Mouse (Mus musculus): ENCODE measurements at regions not wholly inside any gene's neighbourhood (a gene's known extent, or its start where the extent isn't known, plus 50 kb on each side); places are given as distances from the start of the nearest gene placed in this dataset.

DNA sequence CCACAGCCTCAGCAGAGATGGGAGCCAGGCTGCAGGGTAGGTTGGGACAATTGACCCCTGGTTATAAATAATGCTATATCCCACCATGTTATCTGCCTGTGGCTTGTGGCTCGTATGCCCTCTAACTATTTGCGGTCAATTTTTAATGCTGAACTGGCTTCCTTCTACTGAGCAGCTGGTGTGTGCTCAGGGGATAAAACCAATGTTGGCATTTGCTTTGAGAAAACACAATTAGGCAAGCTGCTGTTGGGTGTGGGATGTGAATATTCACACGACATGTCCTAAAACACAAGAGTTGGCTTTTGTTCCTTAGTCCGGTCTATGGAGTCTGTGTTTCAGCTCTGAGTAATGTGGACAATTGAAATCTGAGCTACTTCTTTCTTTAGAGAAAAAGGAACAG lies 123.6 kb upstream of the Npvf start:
- DNase-seq (ENCODE audit: extremely low read depth, low read depth) = no peak

GRCm38 (mm10) chr6:50780677-50781076 lies 126.4 kb upstream of the Npvf start:
- no peak for DNase-seq (ENCODE audit: extremely low read depth, low read depth)

DNA sequence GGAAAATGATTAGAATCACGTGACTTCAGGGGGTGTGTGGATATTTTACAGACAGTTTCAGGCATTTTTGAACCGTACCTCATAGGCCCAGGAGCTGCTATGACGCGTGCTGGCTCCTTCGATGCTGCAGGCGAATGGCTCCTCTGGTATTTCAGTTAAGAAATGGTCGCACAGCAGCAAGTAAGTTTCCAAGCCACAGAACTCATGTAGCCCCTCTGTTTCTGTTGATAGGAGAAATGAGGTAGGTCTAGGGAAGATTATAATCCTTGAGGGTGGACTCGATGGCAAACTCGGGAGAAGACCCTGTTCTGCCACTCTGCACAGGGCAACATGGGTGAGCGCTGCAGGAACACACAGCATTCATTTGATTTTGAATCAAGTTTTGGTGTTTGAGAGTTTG lies 127.0 kb upstream of the Npvf start:
- no peak for DNase-seq (ENCODE audit: extremely low read depth, low read depth)

GRCm38 (mm10) chr6:50782221-50782620 lies 128.0 kb upstream of the Npvf start:
- no peak for DNase-seq (ENCODE audit: extremely low read depth, low read depth)

DNA sequence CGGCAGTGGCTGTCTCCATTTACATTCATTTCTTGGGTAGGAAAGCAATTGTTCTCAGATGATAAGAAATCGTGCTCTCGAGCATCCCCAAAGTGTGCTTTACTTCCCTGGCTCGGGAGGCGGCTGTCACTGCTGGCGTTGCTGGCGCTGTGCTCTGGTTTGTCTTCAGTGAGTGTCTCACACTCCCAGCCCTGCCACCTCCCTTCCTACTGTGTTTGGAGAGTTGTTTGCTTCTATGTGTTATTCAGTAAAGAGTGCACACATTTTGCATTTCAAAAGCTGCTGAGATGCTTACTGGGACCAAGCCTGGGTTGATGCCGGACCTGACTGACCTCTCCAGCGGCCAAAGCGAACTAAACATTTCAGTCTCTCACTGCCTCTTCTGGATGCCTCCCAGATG lies 129.3 kb upstream of the Npvf start:
- no peak for DNase-seq (ENCODE audit: extremely low read depth, low read depth)

- DNase-seq (ENCODE audit: extremely low read depth, low read depth) = no peak
Observed at GRCm38 (mm10) chr6:50784381-50784780, 130.1 kb upstream of the Npvf start.

GRCm38 (mm10) chr6:50787666-50788065 lies 133.4 kb upstream of the Npvf start:
- no peak for DNase-seq (ENCODE audit: extremely low read depth, low read depth)

DNA sequence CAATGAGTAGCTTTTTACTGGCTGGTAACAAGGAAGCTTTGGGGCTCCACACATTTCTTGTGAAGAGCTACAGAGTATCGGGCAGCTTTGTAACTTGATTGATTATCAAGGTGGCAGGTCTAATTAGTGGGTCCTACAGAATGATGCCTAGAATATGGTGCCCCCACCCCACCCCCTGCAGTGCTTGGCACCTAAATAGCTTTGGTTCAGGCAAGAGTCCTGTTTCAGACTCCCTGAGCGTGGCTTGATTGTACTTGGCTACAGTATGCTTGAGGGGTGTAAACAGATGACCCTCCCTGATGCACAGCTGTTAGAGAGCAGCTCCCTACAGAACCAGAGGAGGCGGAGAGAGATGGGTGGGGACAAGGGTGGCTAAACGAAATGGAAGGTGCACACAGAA lies 145.7 kb upstream of the Npvf start:
- no peak for DNase-seq (ENCODE audit: extremely low read depth, low read depth)

- DNase-seq (ENCODE audit: extremely low read depth, low read depth) = no peak
Observed at GRCm38 (mm10) chr6:50802956-50803355, 148.7 kb upstream of the Npvf start.

DNA sequence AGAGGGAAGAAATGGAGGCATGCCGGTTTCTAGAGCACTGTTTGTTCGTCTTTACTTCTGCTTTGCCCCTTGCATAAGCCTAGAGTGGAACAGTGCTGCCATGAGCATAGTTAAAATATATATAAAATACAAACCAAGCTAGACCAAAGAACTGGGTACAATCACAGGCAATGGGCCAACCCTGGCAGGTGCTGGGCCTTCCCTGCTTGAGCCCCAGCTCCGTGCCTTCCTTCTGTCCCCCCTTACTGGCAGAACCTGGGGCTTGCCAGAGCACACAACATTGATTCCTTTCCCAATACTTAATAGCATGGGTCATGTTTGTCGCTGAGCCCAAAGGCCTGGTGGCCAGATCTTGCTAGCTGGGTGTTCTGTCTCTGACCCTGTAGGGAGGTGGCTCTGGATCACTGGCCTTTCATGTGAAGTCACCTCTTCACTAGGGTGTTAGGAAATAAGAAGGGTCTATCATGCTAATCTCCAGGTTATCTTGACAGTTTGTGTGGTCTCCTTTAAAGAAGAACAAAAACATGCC lies 150.3 kb upstream of the Npvf start:
- no peak for DNase-seq (ENCODE audit: extremely low read depth, low read depth)

- no peak for DNase-seq (ENCODE audit: extremely low read depth, low read depth)
Observed at GRCm38 (mm10) chr6:50806376-50807077, 152.3 kb upstream of the Npvf start.

GRCm38 (mm10) chr6:50807187-50808012 lies 153.2 kb upstream of the Npvf start:
- no peak for DNase-seq (ENCODE audit: extremely low read depth, low read depth)

GRCm38 (mm10) chr6:50808126-50808525 lies 153.9 kb upstream of the Npvf start:
- peak; percentile 10 for DNase-seq (ENCODE audit: extremely low read depth, low read depth)

DNA sequence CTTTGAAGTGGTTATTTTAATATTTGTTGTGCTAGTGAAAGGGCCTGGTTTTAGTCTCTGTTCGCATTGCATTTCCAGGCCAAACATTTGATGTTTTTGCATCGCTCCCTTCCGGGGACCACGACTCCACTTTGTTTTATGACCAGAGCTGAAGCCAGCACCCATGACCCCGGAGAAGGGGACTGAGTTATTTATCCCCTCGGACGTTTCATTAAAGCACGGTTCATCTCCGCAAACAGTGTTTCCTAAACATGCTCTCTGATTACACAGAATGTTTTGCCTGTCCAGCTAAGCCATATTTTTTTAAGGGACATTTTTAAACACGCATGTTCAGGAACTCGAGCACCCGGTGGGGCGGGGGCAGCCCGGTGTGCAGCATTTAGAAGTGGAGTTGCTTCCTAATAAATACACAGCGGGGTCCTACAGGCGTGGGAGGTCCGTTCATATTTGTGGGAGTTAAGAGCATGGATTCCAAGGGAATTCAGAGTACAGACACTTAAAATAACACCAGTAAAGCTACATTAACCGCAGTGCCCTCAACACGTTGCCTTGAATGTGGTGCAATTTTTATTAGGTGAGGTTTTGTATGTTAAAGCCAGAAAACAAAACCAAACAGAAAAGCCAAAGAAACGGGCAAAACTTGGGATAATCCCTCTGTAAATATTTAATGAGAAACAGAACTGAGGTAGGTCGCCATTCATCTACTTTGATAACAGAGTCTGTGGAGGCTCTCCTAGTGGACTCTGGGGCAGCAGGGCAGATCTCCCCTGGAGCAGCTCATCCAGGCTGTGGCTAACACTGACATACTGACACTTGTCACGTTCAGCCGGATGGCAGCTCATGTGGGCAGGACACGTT lies 154.8 kb upstream of the Npvf start:
- DNase-seq (ENCODE audit: extremely low read depth, low read depth) = no peak

GRCm38 (mm10) chr6:50809669-50809983 lies 155.4 kb upstream of the Npvf start:
- no peak for DNase-seq (ENCODE audit: extremely low read depth, low read depth)

DNA sequence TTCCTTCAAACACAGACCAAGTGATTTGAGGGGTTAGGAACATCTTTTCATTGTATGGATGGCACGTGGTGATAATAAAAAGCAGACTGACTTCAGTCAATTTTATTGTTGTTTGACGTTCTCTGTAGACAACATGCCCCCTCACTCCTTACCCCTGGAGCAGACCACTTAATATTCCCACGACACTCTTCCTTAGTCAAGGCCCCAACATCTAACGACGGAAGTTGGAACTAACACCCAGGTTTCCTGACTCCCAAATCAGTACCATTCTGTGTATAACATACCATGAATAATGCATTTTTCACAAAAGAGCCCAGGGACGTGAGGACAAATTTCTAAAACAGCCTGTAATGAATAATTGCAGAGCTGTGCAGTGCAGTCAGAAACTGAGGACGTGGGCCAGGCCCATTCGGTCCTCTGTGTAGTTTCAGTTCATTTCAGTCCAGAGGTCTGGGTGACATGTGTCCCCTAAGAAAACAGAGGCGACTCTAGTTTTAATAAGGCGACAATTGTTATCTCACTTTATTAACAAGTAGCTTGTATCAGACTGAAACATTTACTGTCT lies 160.8 kb upstream of the Npvf start:
- DNase-seq (ENCODE audit: extremely low read depth, low read depth) = no peak

GRCm38 (mm10) chr6:50815579-50815978 lies 161.3 kb upstream of the Npvf start:
- no peak for DNase-seq (ENCODE audit: extremely low read depth, low read depth)

- no peak for DNase-seq (ENCODE audit: extremely low read depth, low read depth)
Observed at GRCm38 (mm10) chr6:50817430-50817829, 163.2 kb upstream of the Npvf start.

GRCm38 (mm10) chr6:50818433-50818832 lies 164.2 kb upstream of the Npvf start:
- DNase-seq (ENCODE audit: extremely low read depth, low read depth) = no peak

GRCm38 (mm10) chr6:50818891-50819541 lies 164.8 kb upstream of the Npvf start:
- no peak for DNase-seq (ENCODE audit: extremely low read depth, low read depth)

All from MEL-GATA-1-ER (cell line).